Mouse (Mus musculus) ES-E14 (cell line): Measurements from ENCODE around the gene Cyfip2.

ENCODE experiments used
- HCFC1 ChIP-seq: IDR thresholded peaks from 2 replicates; pipeline ENCODE4 v1.6.1; 2012; ENCODE audit warnings: low read length, inconsistent platforms, borderline replicate concordance; ENCODE audit not compliant: insufficient read depth
- ZC3H11A ChIP-seq: IDR thresholded peaks from 2 replicates; pipeline ENCODE4 v1.6.1; 2012; ENCODE audit warnings: low read depth, mild to moderate bottlenecking, inconsistent platforms, low read length, borderline replicate concordance

DNA sequence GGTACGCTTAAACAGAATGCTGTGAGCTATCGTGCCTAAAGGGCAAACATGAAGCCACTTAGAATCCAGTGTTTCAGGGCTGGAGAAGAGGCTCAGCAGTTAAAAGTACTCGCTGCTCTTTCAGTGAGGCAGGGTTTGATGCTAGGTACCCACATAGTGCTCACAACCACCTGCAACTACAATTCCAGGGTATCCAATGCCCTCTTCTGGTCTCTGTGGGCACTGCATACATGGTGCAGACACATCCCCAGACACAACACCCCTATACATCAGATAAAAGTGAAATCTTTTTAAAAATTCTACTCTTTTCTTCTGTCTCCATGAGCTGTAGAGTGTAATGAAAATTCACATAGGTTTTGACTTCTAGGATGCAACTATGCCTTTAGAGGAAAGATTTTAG, 38.7 kb downstream of the Cyfip2 start:
- TF ChIP-seq ZC3H11A = no peak
- no peak for TF ChIP-seq HCFC1
